Mouse (Mus musculus) heart, adult 2 months (tissue): ENCODE results near the gene Gm36864. TPM values are rescaled to one million over a fixed set of nuclear protein-coding genes. Genes with fewer than 3 reads are reported as not detected.
"Not testable (repeated sequence)": the region's sequence is repeated elsewhere in the genome, so short reads cannot be mapped to it uniquely, and the experiment has no call there.

ENCODE experiments used
- DNase-seq, 2 experiments: peaks; one replicate each; pipeline ENCODE4 v3.0.0; 2021
- H3K27ac ChIP-seq: fragments of 200-600 bp; 2 replicates; pipeline ENCODE4 v1.8.1; 2022
- H3K27me3 ChIP-seq: fragments of 200-500 bp; 2 replicates; pipeline ENCODE4 v1.6.1; 2012; ENCODE audit warnings: mild to moderate bottlenecking, low read length, inconsistent platforms, mixed read lengths; ENCODE audit not compliant: control insufficient read depth, insufficient read depth
- H3K36me3 ChIP-seq: fragments of 200-500 bp; 2 replicates; pipeline ENCODE4 v1.6.1; 2012; ENCODE audit warnings: low read length, inconsistent platforms; ENCODE audit not compliant: control insufficient read depth, insufficient read depth
- H3K4me1 ChIP-seq: fragments of 200-500 bp; 2 replicates; pipeline ENCODE4 v1.6.1; 2011; ENCODE audit warnings: low read length; ENCODE audit not compliant: control insufficient read depth, insufficient read depth
- H3K4me3 ChIP-seq: fragments of 200-600 bp; 2 replicates; pipeline ENCODE4 v1.8.1; 2022
- H3K79me2 ChIP-seq: fragments of 200-500 bp; replicated peaks from 2 replicates; pipeline ENCODE4 v1.6.1; 2012; ENCODE audit warnings: mild to moderate bottlenecking, inconsistent platforms, low read length, moderate library complexity, mixed read lengths; ENCODE audit not compliant: control insufficient read depth, insufficient read depth
- H3K9ac ChIP-seq: fragments of 200-500 bp; 2 replicates; pipeline ENCODE4 v1.6.1; 2012; ENCODE audit warnings: low read depth, mild to moderate bottlenecking, control low read depth, inconsistent platforms, low read length, mixed read lengths
- CTCF ChIP-seq: fragments of 200-600 bp; IDR thresholded peaks from 2 replicates; pipeline ENCODE4 v1.8.1; 2022; ENCODE audit warnings: antibody characterized with exemption, mild to moderate bottlenecking, moderate library complexity
- EP300 ChIP-seq: fragments of 200-500 bp; IDR thresholded peaks from 2 replicates; pipeline ENCODE4 v1.6.1; 2011; ENCODE audit warnings: low read depth, low read length, control low read depth; ENCODE audit not compliant: insufficient read depth
- POLR2A ChIP-seq: fragments of 200-500 bp; IDR thresholded peaks from 2 replicates; pipeline ENCODE4 v1.6.1; 2011; ENCODE audit warnings: mild to moderate bottlenecking, low read depth, low read length, control low read depth; ENCODE audit not compliant: insufficient read depth
- WGBS: fragments of 180-500 bp; shearing (Covaris S2); methylation state at CpG from one replicate; pipeline ENCODE4 v1.1.7; 2018; 5-methylcytosine and 5-hydroxymethylcytosine counted together
- intact Hi-C: fragments of 180-260 bp; cut with DNase I; formaldehyde crosslinking; loops from one replicate; pipeline ENCODE4 v1.15.1; 2025
- polyA plus RNA-seq: library from polyadenylated mRNA; depleted of rRNA; stranded (reverse); fragments of >200 nt; gene quantifications from 2 replicates; pipeline ENCODE4 v1.2.3, GENCODE M21; 2012
- total RNA-seq, 2 experiments: library from RNA; stranded (reverse); gene quantifications; 2 replicates each; pipeline ENCODE4 v1.2.3; 2021

Gm36864 gene
- total and polyA plus RNA-seq, 3 experiments, result not detected

- H3K27ac ChIP-seq, result no peak overlapping the region
- intact Hi-C loops, result loop anchor here (5.0 to 10.0 kb wide), 3 partner anchors 56 to 303 kb away; partner anchors contain the start of genes Aspdh, Clec11a, Josd2 and Nr1h2
- WGBS, result 91% methylated on average over 4 of the region's 4 CpGs
- no peaks in the 10 kb centered on the region for H3K27me3 ChIP-seq
- 0 out of 2 replicates have a peak, but pooled peaks cover 2% of the 10 kb centered on the region for H3K36me3 ChIP-seq
- no peak overlapping the region for H3K4me3 ChIP-seq
- 0 out of 2 replicates have a peak, but pooled peaks cover 1% of the 10 kb centered on the region for H3K79me2 ChIP-seq
- no peak for DNase-seq
- no peak overlapping the region for H3K9ac ChIP-seq
- H3K4me1 ChIP-seq, result peaks cover 1% of the 10 kb centered on the region
- TF ChIP-seq POLR2A, result no peak
Observed at GRCm38 (mm10) chr7:44249248-44249647, 13.3 kb downstream of the Gm36864 start.

- H3K4me3 ChIP-seq, H3K36me3 ChIP-seq, H3K4me1 ChIP-seq, H3K79me2 ChIP-seq, H3K27ac ChIP-seq, intact Hi-C loops, H3K27me3 ChIP-seq, H3K9ac ChIP-seq, DNase-seq: not testable (repeated sequence)
- 87% methylated on average over 17 of the region's 17 CpGs for WGBS
Observed at GRCm38 (mm10) chr7:44250732-44251275, 14.8 kb downstream of the Gm36864 start.

GRCm38 (mm10) chr7:44253023-44253616 is 17.1 kb downstream of the Gm36864 start:
- intact Hi-C loops, result no loop called here
- no peak overlapping the region for H3K27ac ChIP-seq
- H3K4me1 ChIP-seq, result no peaks in the 10 kb centered on the region
- no peaks in the 10 kb centered on the region for H3K36me3 ChIP-seq
- no peaks in the 10 kb centered on the region for H3K27me3 ChIP-seq
- no peaks in the 10 kb centered on the region for H3K79me2 ChIP-seq
- TF ChIP-seq POLR2A, result no peak
- TF ChIP-seq EP300, result no peak
- no peak for TF ChIP-seq CTCF
- H3K9ac ChIP-seq, result no peak overlapping the region
- WGBS, result 70% methylated on average over 15 of the region's 15 CpGs
- no peak overlapping the region for H3K4me3 ChIP-seq
- DNase-seq, result no peak

- no peaks in the 10 kb centered on the region for H3K79me2 ChIP-seq
- H3K9ac ChIP-seq, result no peak overlapping the region
- no peak overlapping the region for H3K27ac ChIP-seq
- H3K36me3 ChIP-seq, result no peaks in the 10 kb centered on the region
- WGBS, result 62% methylated on average over 6 of the region's 6 CpGs
- DNase-seq, result no peak
- H3K4me3 ChIP-seq, result no peak overlapping the region
- H3K4me1 ChIP-seq, result no peaks in the 10 kb centered on the region
- H3K27me3 ChIP-seq, result no peaks in the 10 kb centered on the region
- intact Hi-C loops, result no loop called here
- TF ChIP-seq EP300 (no peak), CTCF (no peak), POLR2A (no peak)
Observed at GRCm38 (mm10) chr7:44254930-44255329, 19.0 kb downstream of the Gm36864 start.

- no peaks in the 10 kb centered on the region for H3K4me1 ChIP-seq
- DNase-seq, result no peak
- H3K9ac ChIP-seq, result no peak within 1 kb of the TSS
- no peaks in the 10 kb centered on the region for H3K36me3 ChIP-seq
- H3K27me3 ChIP-seq, result no peaks in the 10 kb centered on the region
- H3K79me2 ChIP-seq, result no peaks in the 10 kb centered on the region
- intact Hi-C loops, result no loop called here
- no peak within 1 kb of the TSS for H3K27ac ChIP-seq
- TF ChIP-seq CTCF (no peak), EP300 (no peak), POLR2A (no peak)
- no peak within 1 kb of the TSS for H3K4me3 ChIP-seq
- WGBS, result 70% methylated on average over 4 of the region's 4 CpGs
Observed at GRCm38 (mm10) chr7:44257278-44257677, 21.3 kb downstream of the Gm36864 start, which contains the start of gene Acp4. Gene Acp4, minus strand, starts transcription at chr7:44257378.

GRCm38 (mm10) chr7:44260410-44260809 is 24.4 kb downstream of the Gm36864 start:
- Histone ChIP-seq H3K79me2 (no peaks in the 10 kb centered on the region), H3K4me3 (no peak overlapping the region), H3K4me1 (no peaks in the 10 kb centered on the region), H3K27ac (no peak overlapping the region), H3K9ac (no peak overlapping the region), H3K27me3 (no peaks in the 10 kb centered on the region), H3K36me3 (no peaks in the 10 kb centered on the region)
- TF ChIP-seq POLR2A (no peak), CTCF (no peak), EP300 (no peak)
- WGBS, result 65% methylated on average over 6 of the region's 6 CpGs
- no peak for DNase-seq
- intact Hi-C loops, result loop anchor here (5.0 to 10.0 kb wide), 3 partner anchors 47 to 394 kb away; partner anchors contain the start of gene Clec11a
